Mouse (Mus musculus): ENCODE measurements around the gene Prkar1a.

DNA sequence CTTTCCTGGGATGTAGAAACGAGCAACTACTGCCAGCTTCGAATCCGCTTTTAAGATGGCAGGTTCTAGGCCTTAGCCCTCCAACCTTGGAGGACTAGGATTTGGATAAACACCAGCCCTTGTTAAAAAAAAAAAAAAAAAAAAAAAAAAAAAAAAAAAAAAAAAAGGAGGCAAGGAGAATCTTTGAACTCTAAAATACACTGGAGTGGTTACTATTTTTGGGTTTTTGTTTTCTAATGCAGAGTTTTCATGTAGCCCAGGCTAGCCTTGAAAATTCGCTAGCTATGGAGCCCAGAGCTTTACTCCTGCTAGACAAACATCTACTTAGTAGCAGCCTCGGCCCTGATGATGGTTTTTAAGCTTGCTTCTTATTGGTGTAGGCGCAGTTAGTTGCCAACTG is 41.6 kb upstream of the Prkar1a start:
- TF ChIP-seq POLR2A (IDR thresholded peaks at IDR 0.05; ENCODE audit: borderline replicate concordance, low read depth, low read length) (no peak), CTCF (IDR thresholded peaks at IDR 0.05; ENCODE audit: low read depth, low read length) (no peak)
